Mouse (Mus musculus): ENCODE results near the gene Styk1.

- TF ChIP-seq CTCF (IDR thresholded peaks at IDR 0.05; ENCODE audit: borderline replicate concordance, extremely low read depth, insufficient read depth, insufficient read length) (no peak), POLR2A (IDR thresholded peaks at IDR 0.05; ENCODE audit: borderline replicate concordance, extremely low read depth, insufficient read depth, insufficient read length, poor library complexity, severe bottlenecking) (no peak)
Measured at GRCm38 (mm10) chr6:131377378-131377777, 24.0 kb upstream of the Styk1 start.

All from brain, embryonic 14.5 days (tissue).